19 mouse cellular contexts compared by ENCODE assay signal in genomic region chr2:116973441-116973840, GRCm38 (mm10).
DNase-seq lines count a peak whose midpoint lies in the region; ATAC-seq lines count a peak whose summit lies in the region.
"Had no signal": no experiment of that assay in that cellular context is flagged by ENCODE, and none has a peak within 500 bp of the region (broad histone marks: within the 10 kb centered on the region; RNA-seq: fewer than 3 reads in every experiment).

No protein-coding gene starts in this region.

- H3K9me3 ChIP-seq in heart, embryonic 10.5 days = no peaks in the 10 kb centered on the region
- no peaks in the 10 kb centered on the region for H3K9me3 ChIP-seq in neural tube, embryonic 15.5 days (replicated peaks)
- no peaks in the 10 kb centered on the region for H3K9me3 ChIP-seq in limb, embryonic 10.5 days (replicated peaks)
- H3K9me3 ChIP-seq: heart, embryonic 12.5 days; megakaryocyte, embryonic 14.5 days had no signal

- H3K4me3 ChIP-seq in heart, embryonic 10.5 days = no peak overlapping the region
- H3K4me3 ChIP-seq in neural tube, embryonic 15.5 days (replicated peaks) = no peak overlapping the region
- no peak overlapping the region for H3K4me3 ChIP-seq in limb, embryonic 10.5 days
- H3K4me3 ChIP-seq: heart, embryonic 12.5 days had no signal

- no peak overlapping the region for H3K4me2 ChIP-seq in neural tube, embryonic 15.5 days
- H3K4me2 ChIP-seq: heart, embryonic 12.5 days had no signal

- ATAC-seq in neural tube, embryonic 15.5 days (ENCODE audit: low FRiP score) = no peak
- ATAC-seq: Patski had no signal

- no peaks in the 10 kb centered on the region for H3K27me3 ChIP-seq in heart, embryonic 10.5 days (ENCODE audit: insufficient read depth, poor library complexity, severe bottlenecking)
- H3K27me3 ChIP-seq in neural tube, embryonic 15.5 days (replicated peaks) = no peaks in the 10 kb centered on the region
- no peaks in the 10 kb centered on the region for H3K27me3 ChIP-seq in limb, embryonic 10.5 days (ENCODE audit: low read depth, poor library complexity, severe bottlenecking)
- H3K27me3 ChIP-seq: heart, embryonic 12.5 days; megakaryocyte, embryonic 14.5 days; Patski had no signal

- H3K4me1 ChIP-seq in heart, embryonic 10.5 days = peaks cover 57% of the 10 kb centered on the region
- H3K4me1 ChIP-seq in neural tube, embryonic 15.5 days = peaks cover 39% of the 10 kb centered on the region
- H3K4me1 ChIP-seq in limb, embryonic 10.5 days = peaks cover 80% of the 10 kb centered on the region

- no peak overlapping the region for H3K9ac ChIP-seq in neural tube, embryonic 15.5 days (replicated peaks)
- H3K9ac ChIP-seq: heart, embryonic 12.5 days had no signal

- H3K36me3 ChIP-seq in heart, embryonic 10.5 days = no peaks in the 10 kb centered on the region
- no peaks in the 10 kb centered on the region for H3K36me3 ChIP-seq in neural tube, embryonic 15.5 days
- H3K36me3 ChIP-seq in limb, embryonic 10.5 days = no peaks in the 10 kb centered on the region
- H3K36me3 ChIP-seq: heart, embryonic 12.5 days had no signal

- no peak for DNase-seq in heart, embryonic 10.5 days (ENCODE audit: low spot score)
- no peak for DNase-seq in heart, adult 18-20 months
- DNase-seq in neural tube, embryonic 10.5 days (ENCODE audit: extremely low spot score, low spot score) = peak; percentile 23
- DNase-seq in limb, embryonic 10.5 days (ENCODE audit: low spot score) = no peak
- DNase-seq in cerebellum, adult 18-20 months = no peak
- no peak for DNase-seq in cerebellum, postnatal 10 days
- DNase-seq: adrenal gland, postnatal 25 days; cerebellum, adult 9-10 months; gastrocnemius, postnatal 25 days; heart, postnatal 36 days; kidney, adult 2 months; kidney, postnatal 25 days; layer of hippocampus, adult 9-11 months; lung, adult 2 months; right cerebral cortex, postnatal 25 days had no signal

- H3K27ac ChIP-seq in heart, embryonic 10.5 days = peak overlapping the region; percentile 70; the same call in 1 of the 2 replicates
- H3K27ac ChIP-seq in neural tube, embryonic 15.5 days (replicated peaks) = no peak overlapping the region
- peak overlapping the region; percentile 98 for H3K27ac ChIP-seq in limb, embryonic 10.5 days

- 56% methylated on average over 3 of the region's 3 CpGs for WGBS in heart, embryonic 10.5 days
- 34% methylated on average over 3 of the region's 3 CpGs for WGBS in neural tube, embryonic 15.5 days
- 50% methylated on average over 3 of the region's 3 CpGs for WGBS in limb, embryonic 10.5 days
